Mouse (Mus musculus) kidney, embryonic 14.5 days (tissue): ENCODE measurements around the gene Fam160b1. TPM values are rescaled to one million over a fixed set of nuclear protein-coding genes. Genes with fewer than 3 reads are reported as not detected.
A peak's percentile ranks its signal among the peaks of the same experiment; 100 is the strongest.

Source experiments
- ATAC-seq: fragments of 200-750 bp; cut with Nextera tagmentation; 2 replicates; pipeline ENCODE4 v1.8.0; 2017; ENCODE audit warnings: moderate number of reproducible peaks, mild to moderate bottlenecking, moderate TSS enrichment, moderate library complexity; ENCODE audit not compliant: low FRiP score, low TSS enrichment
- H3K27ac ChIP-seq: fragments of 300-500 bp; sonication (generic); 2 replicates; pipeline ENCODE4 v1.5.1; 2014; ENCODE audit warnings: low read depth, mild to moderate bottlenecking, low read length, moderate library complexity, mixed read lengths
- H3K27me3 ChIP-seq: fragments of 300-500 bp; sonication (generic); 2 replicates; pipeline ENCODE4 v1.6.1; 2014; ENCODE audit warnings: mild to moderate bottlenecking, low read length; ENCODE audit not compliant: control insufficient read depth, insufficient read depth
- H3K36me3 ChIP-seq: fragments of 300-500 bp; sonication (generic); 2 replicates; pipeline ENCODE4 v1.6.1; 2014; ENCODE audit warnings: low read length, mixed read lengths; ENCODE audit not compliant: control insufficient read depth, insufficient read depth
- H3K4me1 ChIP-seq: fragments of 300-500 bp; sonication (generic); 2 replicates; pipeline ENCODE4 v1.6.1; 2014; ENCODE audit warnings: low read length, mixed read lengths; ENCODE audit not compliant: control insufficient read depth, insufficient read depth
- H3K4me2 ChIP-seq: fragments of 300-500 bp; sonication (generic); replicated peaks from 2 replicates; pipeline ENCODE4 v1.6.1; 2014; ENCODE audit warnings: low read depth, mild to moderate bottlenecking, low read length
- H3K4me3 ChIP-seq: fragments of 300-500 bp; sonication (generic); 2 replicates; pipeline ENCODE4 v1.5.1; 2014; ENCODE audit warnings: mild to moderate bottlenecking, low read length
- H3K9ac ChIP-seq: fragments of 300-500 bp; sonication (generic); 2 replicates; pipeline ENCODE4 v1.6.1; 2014; ENCODE audit warnings: low read depth, mild to moderate bottlenecking, low read length, moderate library complexity
- H3K9me3 ChIP-seq: fragments of 300-500 bp; sonication (generic); 2 replicates; pipeline ENCODE4 v1.6.1; 2016; ENCODE audit warnings: low read length; ENCODE audit not compliant: control insufficient read depth
- WGBS: fragments of 180-500 bp; shearing (Covaris S2); extraction: QIAGEN DNeasy Blood & Tissue Kit; methylation state at CpG from one replicate; pipeline ENCODE4 v1.1.7; 2014; 5-methylcytosine and 5-hydroxymethylcytosine counted together
- polyA plus RNA-seq: library from polyadenylated mRNA; unstranded; fragments of >200 nt; fragmentation: Nextera tagmentation; extraction: Ambion mirVana; gene quantifications from 2 replicates; pipeline ENCODE4 v1.2.1, GENCODE M21; 2014

Fam160b1 gene
- polyA plus RNA-seq, 1 experiment from 2014 or later = 18.1 TPM

DNA sequence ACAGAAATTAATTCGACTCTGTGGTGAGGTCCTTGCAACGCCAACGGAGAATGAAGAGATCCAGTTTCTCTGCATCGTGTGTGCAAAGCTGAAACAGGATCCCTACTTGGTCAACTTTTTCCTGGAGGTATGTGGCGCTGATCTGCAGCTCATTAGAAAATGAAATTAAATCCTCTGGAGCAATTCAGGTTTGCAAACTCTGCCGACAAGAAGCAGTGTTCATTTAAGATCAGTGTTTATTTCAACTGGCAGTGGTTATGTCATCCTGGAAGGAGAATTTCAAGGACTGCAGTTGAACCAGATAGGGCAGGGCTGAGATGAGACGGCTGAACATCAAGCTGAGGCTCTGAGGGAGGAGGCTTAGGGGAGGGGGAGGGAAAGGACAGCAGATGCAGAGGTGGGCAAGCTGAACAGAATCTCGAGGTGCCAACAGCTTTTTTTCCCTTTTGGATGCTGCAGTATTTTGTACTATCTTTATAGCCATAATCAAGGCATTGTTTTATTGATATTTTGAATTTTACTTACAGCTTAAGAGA lies 12.9 kb downstream of the Fam160b1 start:
- H3K36me3 ChIP-seq = peaks cover 90% of the 10 kb centered on the region
- no peaks in the 10 kb centered on the region for H3K27me3 ChIP-seq
- 55% methylated on average over 8 of the region's 8 CpGs for WGBS
- no peak overlapping the region for H3K4me2 ChIP-seq
- no peak overlapping the region for H3K27ac ChIP-seq
- no peak overlapping the region for H3K9ac ChIP-seq
- H3K4me1 ChIP-seq = no peaks in the 10 kb centered on the region
- no peaks in the 10 kb centered on the region for H3K9me3 ChIP-seq
- ATAC-seq = no peak
- no peak overlapping the region for H3K4me3 ChIP-seq

DNA sequence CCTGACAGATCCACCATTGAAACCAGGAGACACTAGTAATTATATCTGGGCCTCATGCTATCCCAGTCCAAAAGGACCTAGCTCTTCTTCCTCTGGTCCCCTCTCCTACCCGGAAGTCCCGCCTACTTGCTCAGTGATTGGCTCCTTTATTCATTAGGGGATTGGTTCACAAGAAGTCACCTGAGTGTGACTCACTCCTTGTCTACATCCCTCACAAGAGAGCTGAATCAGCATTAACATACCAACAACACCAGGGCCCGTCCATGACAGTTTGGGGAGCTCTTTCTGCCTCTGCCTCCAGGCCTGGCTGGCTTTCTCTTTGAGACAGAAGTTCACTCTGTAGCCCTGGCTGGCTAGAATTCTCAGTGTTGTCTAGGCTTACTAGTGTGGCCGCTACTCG lies 14.7 kb downstream of the Fam160b1 start:
- H3K36me3 ChIP-seq = peaks cover 95% of the 10 kb centered on the region
- no peak overlapping the region for H3K4me2 ChIP-seq
- no peak overlapping the region for H3K27ac ChIP-seq
- 89% methylated on average over 5 of the region's 5 CpGs for WGBS
- H3K9me3 ChIP-seq = no peaks in the 10 kb centered on the region
- H3K4me3 ChIP-seq = no peak overlapping the region
- no peaks in the 10 kb centered on the region for H3K27me3 ChIP-seq
- H3K9ac ChIP-seq = no peak overlapping the region
- ATAC-seq = no peak
- H3K4me1 ChIP-seq = no peaks in the 10 kb centered on the region

GRCm38 (mm10) chr19:57375746-57376145 lies 15.3 kb downstream of the Fam160b1 start:
- H3K36me3 ChIP-seq = peaks cover 96% of the 10 kb centered on the region
- H3K4me2 ChIP-seq = no peak overlapping the region
- WGBS = 87% methylated on average over 11 of the region's 11 CpGs

DNA sequence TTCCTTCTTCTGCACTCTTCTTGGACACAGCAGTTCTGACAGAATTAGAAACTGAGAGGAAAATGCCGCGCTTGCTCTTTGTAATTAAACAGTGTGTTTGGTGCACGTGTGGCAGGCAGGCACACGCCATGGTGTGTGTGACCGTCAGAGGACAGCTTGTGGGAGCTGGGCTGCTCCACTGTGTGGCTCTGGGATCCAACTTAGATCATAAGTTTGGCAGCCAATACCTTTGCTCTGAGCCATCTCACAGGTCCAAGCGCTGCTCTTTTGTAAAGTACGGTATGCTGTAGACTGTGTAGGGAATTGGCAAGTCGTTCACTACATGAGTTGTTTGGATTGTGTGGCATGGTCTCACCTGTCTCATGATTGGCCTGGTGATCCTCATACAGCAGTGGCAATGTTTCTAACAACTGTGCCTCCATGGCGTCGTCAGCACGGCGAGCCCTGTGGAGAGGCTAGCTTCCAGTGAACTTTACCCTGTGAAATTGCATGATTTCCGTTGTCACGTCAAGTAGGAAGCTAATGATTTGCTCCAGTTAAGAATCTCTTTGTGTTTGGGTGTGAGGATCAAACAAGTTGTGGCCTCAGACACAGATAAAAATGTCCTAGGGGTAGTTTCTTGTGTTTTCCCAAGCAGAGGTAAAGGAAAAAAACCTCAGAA lies 16.7 kb downstream of the Fam160b1 start:
- Histone ChIP-seq H3K4me3 (no peak overlapping the region), H3K9me3 (no peaks in the 10 kb centered on the region), H3K27ac (no peak overlapping the region)

More at GRCm38 (mm10) chr19:57375746-57376145, 15.3 kb downstream of the Fam160b1 start:
- Histone ChIP-seq H3K9ac (no peak overlapping the region), H3K4me1 (no peaks in the 10 kb centered on the region), H3K27me3 (no peaks in the 10 kb centered on the region), H3K9me3 (no peaks in the 10 kb centered on the region), H3K27ac (no peak overlapping the region), H3K4me3 (no peak overlapping the region)
- ATAC-seq = no peak

DNA sequence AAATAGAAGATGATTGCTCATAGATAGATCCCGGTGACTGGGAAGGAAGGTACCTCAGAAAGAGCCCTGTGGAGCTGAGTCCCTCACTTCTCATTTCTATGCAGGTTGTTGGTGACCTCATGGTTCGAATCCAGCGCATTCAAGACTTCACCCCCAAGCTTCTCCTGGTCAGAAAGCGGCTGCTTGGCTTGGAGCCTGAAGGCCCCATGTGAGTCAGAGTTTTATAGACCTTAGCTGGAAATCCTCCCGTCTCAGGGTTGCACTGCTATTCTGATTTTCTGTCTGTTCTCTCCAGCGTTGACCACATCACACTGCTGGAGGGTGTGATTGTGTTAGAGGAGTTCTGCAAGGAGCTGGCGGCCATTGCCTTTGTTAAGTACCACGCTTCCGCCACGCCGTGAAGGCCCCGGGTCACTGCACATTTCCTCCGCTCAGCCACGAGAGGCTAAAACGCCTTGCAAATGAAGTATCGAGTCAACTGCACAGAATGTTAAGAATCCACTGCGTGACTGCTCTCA lies 25.8 kb downstream of the Fam160b1 start:
- no peak for ATAC-seq
- no peak overlapping the region for H3K4me3 ChIP-seq
- H3K27me3 ChIP-seq = no peaks in the 10 kb centered on the region
- 90% methylated on average over 17 of the region's 17 CpGs for WGBS
- H3K4me1 ChIP-seq = no peaks in the 10 kb centered on the region
- H3K27ac ChIP-seq = no peak overlapping the region
- peaks cover 89% of the 10 kb centered on the region for H3K36me3 ChIP-seq
- no peak overlapping the region for H3K9ac ChIP-seq
- no peaks in the 10 kb centered on the region for H3K9me3 ChIP-seq
- H3K4me2 ChIP-seq = no peak overlapping the region

More for the DNA sequence above, 16.7 kb downstream of the Fam160b1 start:
- Histone ChIP-seq H3K9ac (no peak overlapping the region), H3K4me1 (no peaks in the 10 kb centered on the region), H3K36me3 (peaks cover 96% of the 10 kb centered on the region), H3K27me3 (no peaks in the 10 kb centered on the region), H3K4me2 (no peak overlapping the region)
- no peak for ATAC-seq
- WGBS = 95% methylated on average over 14 of the region's 14 CpGs

DNA sequence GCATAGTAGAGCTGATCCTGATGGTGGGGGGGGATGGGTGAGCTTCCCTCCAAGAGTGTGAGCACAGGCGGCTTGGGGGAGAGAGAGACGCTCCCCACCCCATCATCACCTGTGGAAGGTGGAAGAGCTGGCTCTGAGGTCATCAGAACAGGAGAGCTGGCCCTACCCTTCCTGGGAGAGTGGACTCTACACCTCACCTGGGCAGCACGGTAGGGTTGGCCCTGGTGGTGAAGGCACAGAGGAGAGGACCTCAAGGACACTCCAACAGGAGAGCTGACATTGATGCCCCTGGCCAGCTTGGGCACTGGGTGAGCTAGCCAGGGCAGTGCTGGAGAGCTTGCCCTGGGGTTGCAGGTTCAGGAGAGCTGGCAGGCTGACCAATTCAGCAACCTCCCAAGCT lies 31.1 kb downstream of the Fam160b1 start:
- 95% methylated on average over 3 of the region's 3 CpGs for WGBS
- no peaks in the 10 kb centered on the region for H3K9me3 ChIP-seq
- no peak overlapping the region for H3K4me3 ChIP-seq
- no peak for ATAC-seq
- H3K4me2 ChIP-seq = no peak overlapping the region
- H3K4me1 ChIP-seq = no peaks in the 10 kb centered on the region
- H3K36me3 ChIP-seq = peaks cover 38% of the 10 kb centered on the region
- no peak overlapping the region for H3K9ac ChIP-seq
- H3K27me3 ChIP-seq = no peaks in the 10 kb centered on the region
- H3K27ac ChIP-seq = no peak overlapping the region

DNA sequence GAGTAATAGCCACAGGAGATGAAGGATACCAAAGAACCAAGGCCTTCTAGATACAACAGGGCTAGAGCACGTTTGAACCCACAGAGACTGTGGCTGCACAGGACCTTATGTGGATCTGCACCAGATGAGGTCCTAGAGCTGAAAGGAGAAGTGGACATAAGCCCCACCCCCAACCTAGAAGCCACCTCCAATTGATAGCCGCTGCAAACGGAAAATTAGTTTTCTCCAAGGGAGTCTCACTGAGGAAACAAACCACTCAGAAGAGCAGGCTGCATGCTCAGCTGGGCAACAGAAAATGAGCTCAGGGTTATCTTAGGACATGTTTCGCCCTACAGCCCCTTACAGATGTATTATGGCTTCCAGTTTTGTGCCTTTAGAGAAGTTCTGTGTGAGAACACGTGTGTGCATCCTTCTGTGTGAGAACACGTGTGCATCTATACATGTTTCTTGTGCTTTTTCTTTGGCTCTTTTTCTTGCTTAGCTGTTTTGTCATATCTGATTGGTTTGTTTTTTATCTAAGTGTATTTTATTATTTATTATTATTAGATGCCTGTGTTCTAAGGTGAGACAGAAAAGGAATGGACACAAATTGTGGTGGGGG lies 33.0 kb downstream of the Fam160b1 start:
- peaks cover 19% of the 10 kb centered on the region for H3K36me3 ChIP-seq
- no peak overlapping the region for H3K27ac ChIP-seq
- H3K27me3 ChIP-seq = no peaks in the 10 kb centered on the region
- H3K9ac ChIP-seq = no peak overlapping the region
- H3K9me3 ChIP-seq = no peaks in the 10 kb centered on the region
- no peak overlapping the region for H3K4me2 ChIP-seq
- H3K4me3 ChIP-seq = no peak overlapping the region
- no peak for ATAC-seq
- H3K4me1 ChIP-seq = no peaks in the 10 kb centered on the region
- WGBS = 78% methylated on average over 6 of the region's 6 CpGs

DNA sequence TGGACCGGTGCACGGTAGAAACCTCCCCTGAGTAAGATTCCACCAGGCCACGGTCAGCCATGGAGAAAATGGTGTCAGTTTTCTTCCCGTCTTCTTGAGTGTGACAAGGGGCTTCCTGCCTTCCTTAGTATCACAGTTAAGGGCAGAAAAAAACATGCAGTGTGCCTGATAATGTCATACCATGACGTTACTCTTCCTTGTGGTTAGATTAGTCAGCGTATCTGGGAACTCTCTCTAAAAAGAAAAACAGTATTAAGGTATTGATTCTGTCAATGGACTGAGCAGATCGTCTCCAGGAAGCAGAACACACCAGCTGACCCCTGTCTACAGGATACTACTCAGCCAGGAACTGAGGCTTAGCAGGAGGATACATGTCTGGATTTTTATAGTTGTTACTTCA lies 36.1 kb downstream of the Fam160b1 start:
- Histone ChIP-seq H3K4me2 (no peak overlapping the region), H3K36me3 (no peaks in the 10 kb centered on the region), H3K27me3 (no peaks in the 10 kb centered on the region), H3K4me3 (no peak overlapping the region), H3K4me1 (no peaks in the 10 kb centered on the region), H3K27ac (no peak overlapping the region), H3K9ac (no peak overlapping the region), H3K9me3 (no peaks in the 10 kb centered on the region)
- ATAC-seq = no peak
- WGBS = 37% methylated on average over 7 of the region's 7 CpGs

GRCm38 (mm10) chr19:57402364-57402763 lies 41.9 kb downstream of the Fam160b1 start:
- Histone ChIP-seq H3K4me2 (no peak overlapping the region), H3K9ac (no peak overlapping the region), H3K27ac (0 out of 2 replicates have a peak overlapping the region, but pooled peaks have one; percentile 24), H3K36me3 (no peaks in the 10 kb centered on the region), H3K9me3 (no peaks in the 10 kb centered on the region), H3K4me1 (0 out of 2 replicates have a peak, but pooled peaks cover 2% of the 10 kb centered on the region), H3K27me3 (no peaks in the 10 kb centered on the region), H3K4me3 (no peak overlapping the region)
- no peak for ATAC-seq
- 80% methylated on average over 6 of the region's 6 CpGs for WGBS
